Mouse (Mus musculus): Measurements from ENCODE around the gene Fam107b.

DNA sequence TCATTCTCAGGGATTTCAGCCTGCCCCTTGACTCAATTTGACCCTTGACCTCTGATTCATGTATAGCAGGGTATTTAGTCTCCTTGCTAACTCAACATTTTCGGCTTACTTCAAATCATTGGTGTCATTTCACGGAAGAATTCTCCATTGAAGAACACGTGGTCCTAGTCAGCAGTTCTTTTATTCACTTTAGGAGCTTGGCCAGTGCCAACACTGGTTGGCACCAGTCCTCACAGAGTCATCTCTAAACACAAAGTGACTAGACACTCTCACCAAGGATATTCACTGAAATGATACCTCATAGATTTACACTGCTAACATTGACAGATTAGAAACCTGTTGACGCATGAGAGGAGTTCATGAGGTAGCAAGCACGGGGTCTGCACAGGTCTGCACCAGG is 32.9 kb downstream of the Fam107b start:
- no peak for TF ChIP-seq CTCF (IDR thresholded peaks at IDR 0.05)
- TF ChIP-seq EP300 (IDR thresholded peaks at IDR 0.05) = no peak

Data from lung, postnatal 0 days (tissue).